Mouse (Mus musculus) embryonic facial prominence, embryonic 13.5 days (tissue): ENCODE data around the gene Pnma5. TPM values are rescaled to one million over a fixed set of nuclear protein-coding genes. Genes with fewer than 3 reads are reported as not detected.

Experiments
- microRNA counts: library from miRNA; unstranded; fragments of <30 nt; microRNA quantifications from one replicate; lab custom pipeline; 2016
- microRNA-seq: library from miRNA; unstranded; fragments of <30 nt; microRNA quantifications from one replicate; pipeline ENCODE4, GENCODE M21; 2016
- polyA plus RNA-seq: library from polyadenylated mRNA; unstranded; fragments of >200 nt; fragmentation: Nextera tagmentation; extraction: Ambion mirVana; gene quantifications from 2 replicates; pipeline ENCODE4 v1.2.1, GENCODE M21; 2015

Pnma5 gene
- polyA plus RNA-seq, 1 experiment from 2014 or later = 0.17 TPM

MicroRNAs encoded within 50 kb of the gene (microRNA counts, 519-probe panel; counts per million panel counts)
- microRNA mmu-miR-2137 (lab: Ali Mortazavi, UCI) = 236 counts per million, percentile 44 among the panel's probes with 10 or more counts

Small RNA genes lying within 50 kb of the gene (microRNA-seq; reads per million reads assigned to microRNA genes)
- 3.9 reads per million, percentile 16 among the genes with 10 or more reads in this experiment for gene Mir2137

Other genes with a start within 250 kb of the Pnma5 start
- 0.08 TPM in 1 of 2 replicates, not detected in the other for gene Gabrq, start 211.9 kb downstream of the Pnma5 start, polyA plus RNA-seq
- 77.3 and 81.1 TPM in 2 replicates for gene Cetn2, start 118.7 kb downstream of the Pnma5 start, polyA plus RNA-seq
- gene Nsdhl, start 118.5 kb downstream of the Pnma5 start, polyA plus RNA-seq = 22.4 and 22.7 TPM in 2 replicates
- 15.0 and 15.9 TPM in 2 replicates for gene Zfp185, start 49.8 kb downstream of the Pnma5 start, polyA plus RNA-seq
- gene Pnma3, start 27.7 kb upstream of the Pnma5 start, polyA plus RNA-seq = 0.07 and 0.19 TPM in 2 replicates
- gene Xlr4a, start 45.4 kb upstream of the Pnma5 start, polyA plus RNA-seq = 0.60 and 0.62 TPM in 2 replicates
- gene Xlr3a, start 60.0 kb upstream of the Pnma5 start, polyA plus RNA-seq = 1.5 and 2.7 TPM in 2 replicates
- gene Gm14685, start 79.9 kb upstream of the Pnma5 start, polyA plus RNA-seq = 0.08 and 0.14 TPM in 2 replicates
- not detected in 2 replicates for gene Xlr5b, start 111.7 kb upstream of the Pnma5 start, polyA plus RNA-seq
- gene DXBay18, start 112.3 kb upstream of the Pnma5 start, polyA plus RNA-seq = not detected in 2 replicates
- not detected in 2 replicates for gene Spin2d, start 139.9 kb upstream of the Pnma5 start, polyA plus RNA-seq
- 10.7 and 11.3 TPM in 2 replicates for gene Xlr3b, start 155.1 kb upstream of the Pnma5 start, polyA plus RNA-seq
- gene Xlr4b, start 177.2 kb upstream of the Pnma5 start, polyA plus RNA-seq = 0.52 and 0.70 TPM in 2 replicates
- gene F8a, start 191.2 kb upstream of the Pnma5 start, polyA plus RNA-seq = 8.8 and 9.3 TPM in 2 replicates
- gene Xlr4c, start 206.0 kb upstream of the Pnma5 start, polyA plus RNA-seq = 0.85 TPM in 1 of 2 replicates, not detected in the other
- 0.15 TPM in 1 of 2 replicates, not detected in the other for gene Xlr3c, start 228.3 kb upstream of the Pnma5 start, polyA plus RNA-seq